Mouse (Mus musculus) CD4-positive helper T cell, adult 2 months (primary cell): ENCODE results near the gene Lce1l.
"Not testable (repeated sequence)": the region's sequence is repeated elsewhere in the genome, so short reads cannot be mapped to it uniquely, and the experiment has no call there.

Source experiments
- DNase-seq: peaks from one replicate; pipeline ENCODE4 v3.0.0-alpha.2; 2012; ENCODE audit warnings: low read depth, missing footprints, low spot score

The Lce1l gene

DNA sequence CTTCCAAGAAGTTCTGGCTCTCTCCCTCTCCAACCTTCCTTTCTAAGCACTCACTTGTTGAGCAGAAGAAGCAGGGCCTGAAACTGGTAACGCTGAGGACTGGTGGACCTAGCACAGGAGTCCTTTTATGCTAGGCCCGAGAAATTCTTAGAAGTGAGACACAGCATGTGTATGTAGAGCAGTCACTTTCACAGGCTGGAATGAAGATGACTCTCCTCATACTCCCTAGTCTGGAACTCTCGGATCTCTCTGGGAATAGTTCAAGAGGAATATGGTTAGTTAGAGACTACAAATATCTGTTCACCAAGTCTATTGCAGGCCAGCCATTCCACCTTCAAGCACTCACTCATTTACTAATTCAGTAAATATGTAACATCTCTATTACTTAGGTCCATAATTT, at the start of gene Lce1l:
Gene Lce1l (minus strand): TSS at position 101 of the 400 bp plus-strand sequence.
- DNase-seq, result no peak

DNA sequence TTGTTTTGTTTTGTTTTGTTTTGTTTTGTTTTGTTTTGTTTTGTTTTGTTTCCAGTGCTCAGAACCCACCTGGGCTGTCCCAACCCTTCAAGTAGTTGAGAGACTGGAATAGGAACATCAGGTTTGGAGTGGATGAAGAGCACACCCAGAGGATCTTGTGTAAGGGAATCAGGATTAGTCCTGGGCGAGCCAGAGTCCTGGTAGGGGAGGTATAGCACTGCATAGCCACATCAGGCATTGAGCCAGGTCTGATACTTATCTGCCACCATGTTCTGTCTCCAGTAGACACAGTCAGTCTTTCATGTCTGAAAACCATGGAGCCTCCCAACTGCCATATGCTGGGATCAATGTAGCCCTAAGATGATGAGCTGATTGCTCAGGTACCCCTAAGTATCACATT, 43.4 kb upstream of the Lce1l start:
- DNase-seq, result no peak

GRCm38 (mm10) chr3:92894063-92894462, 43.0 kb upstream of the Lce1l start:
- DNase-seq, result no peak

- DNase-seq, result no peak
These were observed 23.1 kb upstream of the Lce1l start for GRCm38 (mm10) chr3:92874180-92874579.

DNA sequence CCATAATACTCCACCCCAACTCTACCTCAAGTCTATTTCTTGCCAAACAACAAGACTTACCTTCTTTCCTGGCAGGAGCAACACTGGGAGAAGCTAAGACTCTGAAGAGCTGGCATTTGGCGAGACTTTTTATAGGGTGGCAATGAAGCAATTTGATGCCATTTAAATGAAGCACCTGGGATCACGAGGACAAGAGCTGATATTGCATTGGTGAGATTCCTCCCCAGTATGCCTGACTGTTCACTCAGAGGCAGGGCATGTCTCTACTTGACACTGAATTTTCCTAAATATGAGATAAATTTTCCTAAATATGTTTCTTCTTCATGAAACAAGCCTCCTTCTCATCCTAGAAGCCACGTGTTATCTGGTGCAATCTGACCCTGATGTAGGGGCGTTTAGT, 19.0 kb upstream of the Lce1l start, which contains the start of gene 2310050C09Rik:
Gene 2310050C09Rik (minus strand): TSS at position 101 of the 400 bp plus-strand sequence.
- no peak for DNase-seq

DNA sequence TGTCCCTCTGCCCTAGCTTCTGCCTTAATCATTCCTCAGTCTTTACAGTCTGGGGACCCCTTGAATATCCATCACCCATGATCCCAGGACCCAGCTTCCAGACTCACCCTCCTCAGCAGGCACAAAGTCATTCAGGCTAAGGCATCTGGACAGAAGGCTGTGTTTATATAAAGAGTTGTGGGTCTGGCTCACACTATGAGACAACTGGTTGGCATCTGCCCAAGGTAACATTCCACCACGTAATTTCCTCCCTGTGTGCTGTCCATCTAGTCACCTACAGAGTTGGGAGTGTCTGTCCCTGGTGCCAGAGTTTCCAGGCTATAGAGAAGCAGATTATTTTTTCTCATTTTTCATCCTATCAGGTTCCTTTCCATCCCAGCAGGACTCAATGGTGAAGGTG, 24.0 kb downstream of the Lce1l start, which contains the start of gene Kprp:
Gene Kprp (minus strand): TSS at position 140 of the 400 bp plus-strand sequence.
- no peak for DNase-seq

DNA sequence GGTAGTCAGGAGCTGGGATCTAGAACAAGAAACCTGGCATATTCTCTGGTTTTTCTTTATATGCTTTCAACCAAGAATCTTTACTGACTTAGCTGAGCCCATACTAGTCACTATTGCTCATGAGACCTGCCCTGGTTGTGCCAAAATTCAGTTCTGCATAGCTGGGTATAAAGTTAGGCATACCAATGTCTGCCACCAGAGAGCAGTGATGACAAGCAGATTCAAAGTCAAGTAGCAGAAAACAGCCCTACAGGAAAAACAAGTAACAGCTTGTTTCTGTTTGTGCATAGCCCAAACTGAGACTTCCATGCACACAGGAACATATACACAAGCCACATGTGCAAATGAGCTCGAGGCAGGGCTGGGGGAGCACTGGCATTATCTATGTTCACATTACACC, 25.3 kb downstream of the Lce1l start:
- DNase-seq, result no peak

DNA sequence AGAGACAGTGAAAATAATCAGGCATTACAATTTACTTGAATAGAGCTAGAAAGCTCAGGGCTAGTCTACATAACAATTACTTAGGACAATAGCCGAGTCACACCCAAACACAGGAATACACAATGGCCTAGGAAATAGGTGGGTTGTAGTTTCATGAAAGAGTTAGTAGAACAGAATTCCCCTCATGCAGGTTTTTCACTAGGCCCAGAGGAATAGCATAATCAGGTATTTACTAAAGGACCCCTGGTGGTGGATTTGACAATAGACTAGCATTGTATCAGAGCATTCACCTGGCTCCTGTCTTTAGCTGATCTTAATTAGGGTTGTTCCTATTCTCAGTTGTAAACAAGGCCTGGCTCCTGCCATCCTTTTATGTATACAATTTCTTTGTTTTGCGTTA, 35.0 kb downstream of the Lce1l start:
- not testable (repeated sequence) for DNase-seq

DNA sequence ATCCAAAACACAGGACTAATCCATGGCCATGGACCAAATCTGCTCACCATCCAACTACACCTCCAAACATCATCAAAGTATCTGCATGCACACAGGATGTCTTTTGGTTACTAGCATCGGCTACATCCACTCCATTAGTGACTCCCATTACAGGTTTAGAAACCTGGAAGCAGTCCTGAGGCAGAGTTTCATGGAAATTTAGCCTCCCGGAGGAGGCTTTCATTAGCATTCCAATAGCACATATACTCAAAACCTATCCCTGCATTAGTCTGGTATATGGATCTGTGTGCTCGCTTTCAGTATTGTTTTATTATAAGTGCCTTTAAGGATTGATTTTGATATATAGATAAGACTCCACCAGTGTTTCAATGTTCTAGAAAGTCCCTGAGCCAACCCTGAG, 35.5 kb downstream of the Lce1l start:
- no peak for DNase-seq

DNA sequence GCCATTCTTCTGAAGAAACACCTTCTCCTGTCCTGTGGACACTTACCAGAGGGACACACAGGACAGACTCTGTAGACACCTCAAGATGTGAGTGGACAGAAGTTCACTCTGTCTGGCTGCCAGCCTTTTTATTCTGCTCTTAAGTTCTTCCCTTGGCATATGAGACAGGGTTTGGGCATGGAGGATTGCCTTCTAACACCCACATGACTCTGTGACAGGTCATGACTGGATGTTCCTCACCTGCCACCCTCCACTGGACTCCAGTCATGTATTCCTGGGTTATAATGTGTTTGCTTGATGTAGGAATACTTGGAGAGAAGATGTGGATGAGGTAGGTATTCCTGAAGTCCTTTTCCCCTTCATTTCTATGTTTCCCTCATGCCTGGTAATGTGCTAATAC, 43.3 kb downstream of the Lce1l start, which contains the start of gene Lce1k:
Gene Lce1k (minus strand): TSS at position 101 of the 400 bp plus-strand sequence.
- no peak for DNase-seq
